Mouse (Mus musculus) lung, adult 2 months (tissue): ENCODE results near the gene Camk1d.

Experiments
- CTCF ChIP-seq: fragments of 200-500 bp; IDR thresholded peaks from 2 replicates; pipeline ENCODE4 v1.5.1; 2011; ENCODE audit warnings: mild to moderate bottlenecking, low read length, control low read depth; ENCODE audit not compliant: insufficient read depth
- POLR2A ChIP-seq: fragments of 200-500 bp; IDR thresholded peaks from 2 replicates; pipeline ENCODE4 v1.6.1; 2011; ENCODE audit warnings: low read depth, mild to moderate bottlenecking, control low read depth, low read length, borderline replicate concordance; ENCODE audit errors: extremely low read depth

DNA sequence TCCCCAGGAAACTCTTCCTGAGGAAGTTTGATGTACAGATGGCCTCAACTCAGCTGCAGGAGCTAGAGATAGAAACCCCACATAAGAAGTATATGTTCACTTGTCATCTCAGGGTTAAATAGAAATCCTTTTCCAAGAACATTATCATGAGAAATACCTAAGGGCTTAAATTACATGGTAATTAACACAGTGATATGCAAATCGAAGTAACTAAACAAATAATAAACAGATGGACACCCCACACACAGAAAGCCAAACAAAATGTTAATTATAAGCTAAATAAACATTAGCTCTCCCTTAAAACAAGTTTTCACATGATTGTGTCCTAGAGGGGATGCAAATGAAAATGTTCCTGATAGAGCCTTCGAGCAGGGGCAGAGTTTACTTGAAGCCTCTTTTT lies 246.8 kb downstream of the Camk1d start:
- TF ChIP-seq CTCF (no peak), POLR2A (no peak)
